Mouse (Mus musculus) MEL (cell line): ENCODE data around the gene Rnf26.

Source experiments
- CTCF ChIP-seq, 3 experiments: IDR thresholded peaks in 2 of 3; conservative IDR thresholded peaks in 1 of 3; 2 replicates each; pipeline ENCODE4 v1.5.1; 2011 to 2012; ENCODE audit warnings: low read length in 3 of 3, low read depth in 2 of 3, mild to moderate bottlenecking in 2 of 3, improper control_type of control experiment in 1 of 3, inconsistent platforms in 1 of 3, mixed read lengths in 1 of 3, moderate library complexity in 1 of 3; ENCODE audit not compliant: control insufficient read depth in 1 of 3, insufficient read depth in 1 of 3, poor library complexity in 1 of 3, severe bottlenecking in 1 of 3
- EP300 ChIP-seq, 2 experiments: IDR thresholded peaks; 2 replicates each; pipeline ENCODE4 v1.6.1; 2011; ENCODE audit warnings: improper control_type of control experiment in 2 of 2, low read length in 2 of 2, low read depth in 1 of 2, mild to moderate bottlenecking in 1 of 2
- GATA1 ChIP-seq: IDR thresholded peaks from 2 replicates; pipeline ENCODE4 v1.6.1; 2011; ENCODE audit warnings: low read depth, low read length, improper control_type of control experiment
- KAT2A ChIP-seq: conservative IDR thresholded peaks from 2 replicates; pipeline ENCODE4 v1.6.1; 2012; ENCODE audit warnings: low read depth, low read length, improper control_type of control experiment, inconsistent platforms
- MAFK ChIP-seq: IDR thresholded peaks from 2 replicates; pipeline ENCODE4 v1.6.1; 2011; ENCODE audit warnings: low read depth, mild to moderate bottlenecking, low read length, improper control_type of control experiment, borderline replicate concordance
- MAX ChIP-seq: IDR thresholded peaks from 2 replicates; pipeline ENCODE4 v1.6.1; 2011; ENCODE audit warnings: low read length, improper control_type of control experiment
- NELFE ChIP-seq: IDR thresholded peaks from 2 replicates; pipeline ENCODE4 v1.6.1; 2011; ENCODE audit warnings: low read depth, low read length, improper control_type of control experiment
- POLR2A ChIP-seq, 2 experiments: IDR thresholded peaks; 2 replicates each; pipeline ENCODE4 v1.6.1; 2011 to 2012; ENCODE audit warnings: low read length in 2 of 2, mild to moderate bottlenecking in 2 of 2, control low read depth in 1 of 2, improper control_type of control experiment in 1 of 2, low read depth in 1 of 2, moderate library complexity in 1 of 2; ENCODE audit not compliant: control insufficient read depth in 1 of 2, insufficient read depth in 1 of 2, poor library complexity in 1 of 2
- POLR2AphosphoS2 ChIP-seq: IDR thresholded peaks from 2 replicates; pipeline ENCODE4 v1.6.1; 2011; ENCODE audit warnings: low read length, improper control_type of control experiment
- ZC3H11A ChIP-seq: IDR thresholded peaks from 2 replicates; pipeline ENCODE4 v1.6.1; 2012; ENCODE audit warnings: low read depth, mild to moderate bottlenecking, inconsistent platforms, low read length, improper control_type of control experiment

DNA sequence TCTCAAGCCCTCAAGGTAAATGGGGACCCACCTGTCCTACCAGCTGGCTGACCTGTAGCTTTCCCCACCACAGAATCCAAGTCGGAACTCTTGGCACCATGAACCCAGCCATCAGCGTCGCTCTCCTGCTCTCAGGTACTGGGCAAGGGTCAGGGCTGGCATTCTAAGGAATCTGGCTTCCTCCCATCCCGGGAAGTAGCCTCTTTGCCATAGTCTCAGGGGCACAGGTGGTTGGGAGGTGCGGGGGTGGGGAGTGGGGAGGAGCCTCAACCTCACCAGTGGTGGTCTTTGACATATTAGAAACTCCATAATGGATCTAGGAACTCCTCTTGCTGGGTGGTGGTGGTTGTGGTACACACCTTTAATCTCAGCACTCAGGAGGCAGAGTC lies 67.4 kb downstream of the Rnf26 start:
- TF ChIP-seq POLR2A (IDR thresholded peaks at IDR 0.05; ENCODE audit: control insufficient read depth in 1 of 2, insufficient read depth in 1 of 2, low read depth in 1 of 2, low read length in 2 of 2, poor library complexity in 1 of 2) (no peak), CTCF (IDR thresholded peaks at IDR 0.05 in 2 of 3, conservative IDR thresholded peaks at IDR 0.05 in 1 of 3; ENCODE audit: control insufficient read depth in 1 of 3, insufficient read depth in 1 of 3, low read depth in 2 of 3, low read length in 3 of 3, poor library complexity in 1 of 3, severe bottlenecking in 1 of 3) (no peak), NELFE (no peak), KAT2A (no peak), EP300 (IDR thresholded peaks at IDR 0.05; ENCODE audit: low read depth in 1 of 2, low read length in 2 of 2) (no peak), GATA1 (no peak), MAFK (no peak), POLR2AphosphoS2 (no peak), ZC3H11A (no peak), MAX (no peak)
